Mouse (Mus musculus) stomach, postnatal 0 days (tissue): ENCODE measurements around the gene 5430427O19Rik.

Experiments
- CTCF ChIP-seq: IDR thresholded peaks from 2 replicates; pipeline ENCODE4 v1.5.1; 2016; ENCODE audit warnings: antibody characterized with exemption, low read depth, mild to moderate bottlenecking, moderate library complexity
- EP300 ChIP-seq: optimal IDR thresholded peaks from 2 replicates; pipeline ENCODE3; 2016; ENCODE audit warnings: antibody characterized with exemption

DNA sequence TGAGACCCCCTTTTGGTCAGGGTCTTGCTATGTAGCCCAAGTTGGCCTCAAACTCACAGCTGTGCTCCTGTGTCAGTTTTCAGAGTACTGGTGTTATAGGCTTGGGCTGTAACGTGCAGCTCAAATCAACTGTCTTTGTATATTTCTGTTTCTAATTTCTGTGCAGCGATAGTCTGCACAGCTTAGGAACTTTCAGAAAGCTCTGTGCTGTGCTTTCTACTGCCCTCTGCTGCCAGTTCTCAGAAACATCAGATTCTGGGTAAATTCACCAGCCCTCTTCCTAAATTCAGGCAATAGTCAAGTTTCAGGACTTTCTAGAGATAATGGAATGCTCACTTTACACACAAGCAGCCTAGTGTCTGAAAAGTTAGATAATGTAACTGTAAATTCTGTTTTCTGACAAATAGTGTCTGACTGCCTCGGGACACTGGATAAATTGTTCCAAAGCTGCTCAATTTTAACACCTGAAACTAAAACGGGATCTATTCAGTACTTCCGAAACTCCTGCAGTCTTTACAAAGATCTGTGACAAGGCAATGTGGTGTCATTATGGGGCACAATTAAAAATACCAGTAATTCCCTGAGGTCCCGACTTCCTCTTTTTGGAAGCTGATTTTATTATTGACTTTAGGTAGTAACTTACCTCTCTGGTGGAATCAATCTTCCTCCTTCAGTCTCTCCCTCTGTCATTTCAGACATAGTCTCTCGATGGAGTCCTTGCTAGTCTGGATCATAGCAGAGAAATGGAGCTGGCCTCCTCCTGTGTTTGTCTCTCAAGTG is 9.2 kb downstream of the 5430427O19Rik start:
- TF ChIP-seq CTCF = peak; percentile 74
- TF ChIP-seq EP300 = no peak
